Mouse (Mus musculus) liver, embryonic 13.5 days (tissue): ENCODE measurements around the gene Pex26. TPM values are rescaled to one million over a fixed set of nuclear protein-coding genes. Genes with fewer than 3 reads are reported as not detected.

Source experiments
- ATAC-seq: fragments of 200-750 bp; cut with Nextera tagmentation; 2 replicates; pipeline ENCODE4 v1.8.0; 2017; ENCODE audit warnings: low read depth, mild to moderate bottlenecking, moderate number of reproducible peaks, moderate library complexity
- DNase-seq: peaks from one replicate; pipeline ENCODE4 v3.0.0; 2022
- H3K27ac ChIP-seq: fragments of 300-500 bp; sonication (generic); 2 replicates; pipeline ENCODE4 v1.5.1; 2015; ENCODE audit warnings: moderate library complexity, mild to moderate bottlenecking, inconsistent platforms
- H3K27me3 ChIP-seq: fragments of 300-500 bp; sonication (generic); 2 replicates; pipeline ENCODE4 v1.6.1; 2015; ENCODE audit warnings: mild to moderate bottlenecking, inconsistent platforms
- H3K36me3 ChIP-seq: fragments of 300-500 bp; sonication (generic); 2 replicates; pipeline ENCODE4 v1.6.1; 2015; ENCODE audit warnings: mild to moderate bottlenecking, inconsistent platforms
- H3K4me1 ChIP-seq: fragments of 300-500 bp; sonication (generic); replicated peaks from 2 replicates; pipeline ENCODE4 v1.6.1; 2015; ENCODE audit warnings: inconsistent platforms
- H3K4me2 ChIP-seq: fragments of 300-500 bp; sonication (generic); 2 replicates; pipeline ENCODE4 v1.6.1; 2015; ENCODE audit warnings: inconsistent platforms, mild to moderate bottlenecking, moderate library complexity
- H3K4me3 ChIP-seq: fragments of 300-500 bp; sonication (generic); replicated peaks from 2 replicates; pipeline ENCODE4 v1.5.1; 2015; ENCODE audit warnings: mild to moderate bottlenecking, inconsistent platforms
- H3K9ac ChIP-seq: fragments of 300-500 bp; sonication (generic); 2 replicates; pipeline ENCODE4 v1.6.1; 2015; ENCODE audit warnings: mild to moderate bottlenecking, inconsistent platforms
- H3K9me3 ChIP-seq: fragments of 300-500 bp; sonication (generic); replicated peaks from 2 replicates; pipeline ENCODE4 v1.6.1; 2016; ENCODE audit warnings: inconsistent platforms
- WGBS: fragments of 180-500 bp; shearing (Covaris S2); methylation state at CpG from one replicate; pipeline ENCODE4 v1.1.7; 2015; ENCODE audit not compliant: insufficient replicate concordance; 5-methylcytosine and 5-hydroxymethylcytosine counted together
- polyA plus RNA-seq: library from polyadenylated mRNA; unstranded; fragments of >200 nt; fragmentation: Nextera tagmentation; extraction: Ambion mirVana; gene quantifications from 2 replicates; pipeline ENCODE4 v1.2.1, GENCODE M21; 2015

Gene Pex26
- polyA plus RNA-seq, 1 experiment from 2014 or later = 2.9 TPM

DNA sequence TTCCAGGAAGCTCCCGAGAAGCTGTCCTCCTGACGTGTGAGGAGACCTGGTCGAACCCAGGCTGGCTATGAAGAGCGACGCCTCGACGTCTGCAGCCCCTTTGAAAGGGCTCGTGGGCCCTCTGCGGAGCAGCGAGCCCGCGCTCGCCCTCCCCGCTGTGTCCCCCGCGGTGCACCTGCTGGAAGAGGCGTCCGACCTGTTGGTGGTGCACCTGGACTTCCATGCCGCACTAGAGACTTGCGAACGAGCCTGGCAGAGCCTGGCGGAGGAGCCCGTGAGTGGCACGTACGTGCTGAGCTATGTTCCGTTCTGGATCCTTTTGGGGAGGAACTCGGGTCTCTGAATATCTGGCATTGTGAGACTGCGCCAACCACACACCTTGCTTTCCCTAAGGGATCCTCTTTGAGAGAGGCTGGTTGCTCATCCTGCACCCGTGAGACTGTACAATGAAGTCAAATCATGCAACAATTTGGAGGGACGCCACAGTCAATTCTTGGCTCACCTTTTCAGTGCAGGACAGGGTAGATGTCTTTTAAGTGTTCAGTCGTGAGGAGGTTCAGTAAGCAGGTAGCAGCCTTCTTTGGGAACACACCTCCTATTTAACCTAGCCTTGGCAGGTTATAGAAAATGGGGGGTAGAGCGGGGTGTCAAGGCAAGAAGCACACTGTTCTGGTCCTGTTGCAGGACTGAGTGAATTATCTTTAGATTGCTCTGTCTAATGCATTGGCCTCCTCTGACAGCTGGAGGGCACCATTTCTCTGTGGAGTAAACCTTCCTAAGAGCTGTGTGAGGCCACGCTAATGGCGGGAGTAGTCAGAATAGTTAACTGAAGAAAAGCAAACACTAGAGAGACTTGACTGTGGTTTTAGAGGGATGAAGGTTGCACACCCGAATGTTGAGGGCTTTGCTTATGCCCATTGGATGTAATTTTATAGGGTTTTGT is 1.0 kb downstream of the Pex26 start:
- H3K36me3 ChIP-seq = peaks cover 16% of the 10 kb centered on the region; the same call in 1 of the 2 replicates
- H3K27ac ChIP-seq = peak overlapping the region; percentile 35; the same call in 1 of the 2 replicates
- peak overlapping the region; percentile 98 for H3K4me2 ChIP-seq
- peak overlapping the region; percentile 79 for H3K9ac ChIP-seq
- no peaks in the 10 kb centered on the region for H3K27me3 ChIP-seq
- under 1% methylated on average over 35 of the region's 35 CpGs for WGBS
- peak; percentile 78 for ATAC-seq
- peaks cover 27% of the 10 kb centered on the region for H3K4me1 ChIP-seq
- peak; percentile 60 for DNase-seq
- H3K4me3 ChIP-seq = peak overlapping the region; percentile 76
- H3K9me3 ChIP-seq = no peaks in the 10 kb centered on the region

DNA sequence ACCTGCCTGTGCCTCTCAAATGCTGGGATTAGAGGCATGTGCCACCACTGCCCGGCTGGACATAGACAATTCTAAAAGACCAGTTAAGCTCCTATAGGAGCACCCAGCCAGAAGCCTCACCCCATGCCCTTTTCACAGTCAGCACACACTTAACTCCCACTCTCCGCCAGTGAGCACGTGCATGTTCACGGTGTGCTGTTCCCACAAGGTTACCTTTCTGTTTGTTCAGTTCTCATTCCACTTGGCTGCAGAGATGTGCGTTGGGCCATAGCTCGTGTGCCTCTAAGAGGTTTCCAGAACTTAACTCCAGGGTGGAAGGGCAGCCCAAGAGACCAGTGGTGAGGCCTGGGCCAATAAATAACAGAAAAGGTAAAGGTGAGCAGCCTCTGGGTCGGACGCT is 1.8 kb downstream of the Pex26 start:
- H3K9ac ChIP-seq = peak overlapping the region; percentile 44; the same call in 1 of the 2 replicates
- ATAC-seq (no peak), DNase-seq (no peak)
- peak overlapping the region; percentile 98 for H3K4me2 ChIP-seq
- no peak overlapping the region for H3K27ac ChIP-seq
- 65% methylated on average over 8 of the region's 8 CpGs for WGBS
- no peaks in the 10 kb centered on the region for H3K9me3 ChIP-seq
- H3K36me3 ChIP-seq = peaks cover 24% of the 10 kb centered on the region
- peak overlapping the region; percentile 76 for H3K4me3 ChIP-seq
- no peaks in the 10 kb centered on the region for H3K27me3 ChIP-seq
- peaks cover 27% of the 10 kb centered on the region for H3K4me1 ChIP-seq

DNA sequence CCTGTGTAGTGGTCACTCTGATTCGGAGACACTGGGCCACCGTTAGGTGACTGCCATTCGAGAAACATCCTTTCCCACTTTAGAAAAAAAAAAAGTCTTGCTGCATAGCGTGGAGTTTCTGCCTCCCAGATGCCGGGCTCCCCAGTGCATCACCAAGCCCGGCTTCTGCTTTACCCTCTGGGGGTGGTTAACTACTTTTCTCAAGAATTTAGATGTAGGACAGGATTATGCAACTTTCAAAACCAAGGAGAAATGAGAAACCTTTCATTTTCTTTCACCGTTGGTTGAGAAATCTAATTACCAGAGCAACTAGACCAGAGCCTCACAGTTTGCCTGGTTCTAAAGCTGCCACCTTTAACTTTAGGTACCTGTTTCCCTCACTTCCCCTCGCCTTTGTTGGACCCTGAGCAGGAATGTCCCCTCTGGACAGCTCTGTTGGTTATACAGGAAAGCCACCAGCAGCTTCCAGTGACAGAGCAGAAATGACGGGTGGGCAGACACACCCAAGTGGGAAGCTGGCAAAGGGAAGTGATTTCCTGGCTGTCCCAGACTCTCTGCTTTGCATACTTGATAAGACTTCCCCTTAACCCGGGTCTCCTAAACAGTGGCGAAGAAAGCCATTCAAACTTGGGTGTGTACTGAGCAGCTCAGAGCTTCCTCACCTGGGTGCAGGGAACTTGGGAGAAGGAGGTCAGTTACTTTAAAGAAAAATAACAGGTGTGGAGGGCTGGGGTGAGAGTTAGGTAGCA is 8.0 kb downstream of the Pex26 start:
- peak; percentile 10; the same call in 1 of the 2 replicates for ATAC-seq
- Histone ChIP-seq H3K27ac (no peak overlapping the region), H3K9ac (no peak overlapping the region), H3K4me3 (no peak overlapping the region), H3K4me1 (no peaks in the 10 kb centered on the region), H3K4me2 (no peak overlapping the region), H3K9me3 (no peaks in the 10 kb centered on the region), H3K27me3 (no peaks in the 10 kb centered on the region), H3K36me3 (peaks cover 43% of the 10 kb centered on the region)
- 47% methylated on average over 11 of the region's 11 CpGs for WGBS
- no peak for DNase-seq

DNA sequence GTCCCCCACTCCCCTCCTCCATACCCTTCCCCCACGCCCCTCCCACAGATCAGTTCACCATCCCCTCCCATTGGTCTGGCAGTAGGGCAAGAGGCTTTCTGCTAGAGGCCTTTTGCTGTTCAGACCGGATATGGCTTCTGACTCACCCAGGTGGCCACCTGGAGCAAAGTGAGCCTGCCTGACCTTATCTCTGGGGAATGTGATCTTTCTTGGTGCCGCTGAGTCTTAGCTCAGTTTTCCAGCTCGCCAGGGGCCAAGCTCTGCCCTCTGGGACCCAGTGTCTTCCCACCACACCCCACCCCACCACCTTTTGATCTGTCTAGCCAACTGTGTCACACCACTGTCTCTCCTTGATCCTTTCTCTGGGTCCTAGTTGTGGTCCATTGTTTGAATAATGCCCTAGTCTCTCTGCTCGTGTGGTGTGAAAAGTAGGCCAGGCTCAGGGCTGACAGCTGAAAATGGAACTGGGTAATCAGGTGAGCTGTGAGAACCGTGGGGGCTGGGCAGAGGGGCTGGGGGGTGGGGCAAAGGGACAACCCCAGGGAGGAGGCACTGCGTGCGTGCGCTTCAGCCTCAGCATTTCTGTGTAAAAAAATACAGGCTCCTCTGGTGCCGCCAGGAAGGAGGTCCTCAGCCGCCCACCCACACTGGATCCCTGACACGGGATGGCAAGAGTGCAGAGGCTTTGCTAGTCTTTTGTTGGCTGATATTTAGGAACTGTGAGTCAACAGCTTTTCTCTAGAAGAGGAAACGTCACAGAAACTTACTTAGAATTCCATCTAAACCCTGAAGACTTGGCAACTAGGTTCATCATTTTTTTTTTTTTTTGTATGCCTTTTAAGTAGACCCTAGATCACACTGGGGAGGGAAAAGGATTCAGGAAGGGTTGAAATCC is 10.8 kb downstream of the Pex26 start:
- no peak overlapping the region for H3K4me3 ChIP-seq
- H3K4me2 ChIP-seq = no peak overlapping the region
- ATAC-seq = 0 out of 2 replicates have a peak, but pooled peaks have one; percentile 18
- DNase-seq = no peak
- no peaks in the 10 kb centered on the region for H3K27me3 ChIP-seq
- peaks cover 5% of the 10 kb centered on the region; the same call in 1 of the 2 replicates for H3K4me1 ChIP-seq
- no peak overlapping the region for H3K27ac ChIP-seq
- H3K9ac ChIP-seq = no peak overlapping the region
- 68% methylated on average over 13 of the region's 13 CpGs for WGBS
- peaks cover 28% of the 10 kb centered on the region for H3K36me3 ChIP-seq
- H3K9me3 ChIP-seq = no peaks in the 10 kb centered on the region

DNA sequence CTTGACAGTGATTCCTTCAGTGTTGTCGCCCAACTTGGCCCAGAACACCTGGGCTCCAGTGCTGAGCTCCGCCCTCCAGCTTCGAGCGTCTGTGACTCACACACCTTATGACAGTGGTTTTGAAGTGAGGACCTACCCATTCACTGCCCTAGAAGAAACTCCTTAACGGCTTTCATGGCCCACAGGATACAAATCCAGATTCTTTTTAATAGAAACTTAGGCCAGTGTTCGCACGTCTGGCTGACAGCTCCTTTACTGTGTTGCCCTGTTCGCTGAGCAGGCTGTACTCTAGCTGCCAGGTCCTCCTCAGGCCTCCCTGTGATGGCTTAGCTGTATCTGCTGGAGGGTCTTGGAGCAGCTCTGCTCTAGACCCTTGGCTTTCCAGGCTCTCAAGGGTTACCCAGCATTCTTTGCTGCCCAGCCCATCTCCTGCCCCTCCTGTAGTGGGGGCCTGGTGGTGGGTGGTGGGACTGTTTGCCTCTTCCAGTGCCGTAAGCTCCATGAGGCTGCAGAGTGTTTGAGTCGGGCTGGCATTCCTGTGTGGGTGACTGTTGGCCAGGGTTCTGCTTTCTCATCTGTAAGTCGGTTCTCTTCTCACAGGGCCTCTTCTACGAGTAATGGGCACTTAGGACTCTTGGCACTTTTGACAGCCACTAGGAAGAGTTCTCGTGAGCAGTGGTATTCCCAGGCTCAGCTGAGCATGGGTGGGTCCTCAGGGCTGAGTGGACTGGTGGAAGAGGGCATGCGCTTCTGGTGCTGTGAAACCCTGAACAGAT is 11.7 kb downstream of the Pex26 start:
- no peak for DNase-seq
- ATAC-seq = no peak
- no peak overlapping the region for H3K4me2 ChIP-seq
- WGBS = 80% methylated on average over 14 of the region's 14 CpGs
- no peaks in the 10 kb centered on the region for H3K9me3 ChIP-seq
- H3K4me3 ChIP-seq = no peak overlapping the region
- H3K4me1 ChIP-seq = peaks cover 5% of the 10 kb centered on the region; the same call in 1 of the 2 replicates
- peaks cover 20% of the 10 kb centered on the region for H3K36me3 ChIP-seq
- no peaks in the 10 kb centered on the region for H3K27me3 ChIP-seq
- H3K27ac ChIP-seq = no peak overlapping the region
- no peak overlapping the region for H3K9ac ChIP-seq

DNA sequence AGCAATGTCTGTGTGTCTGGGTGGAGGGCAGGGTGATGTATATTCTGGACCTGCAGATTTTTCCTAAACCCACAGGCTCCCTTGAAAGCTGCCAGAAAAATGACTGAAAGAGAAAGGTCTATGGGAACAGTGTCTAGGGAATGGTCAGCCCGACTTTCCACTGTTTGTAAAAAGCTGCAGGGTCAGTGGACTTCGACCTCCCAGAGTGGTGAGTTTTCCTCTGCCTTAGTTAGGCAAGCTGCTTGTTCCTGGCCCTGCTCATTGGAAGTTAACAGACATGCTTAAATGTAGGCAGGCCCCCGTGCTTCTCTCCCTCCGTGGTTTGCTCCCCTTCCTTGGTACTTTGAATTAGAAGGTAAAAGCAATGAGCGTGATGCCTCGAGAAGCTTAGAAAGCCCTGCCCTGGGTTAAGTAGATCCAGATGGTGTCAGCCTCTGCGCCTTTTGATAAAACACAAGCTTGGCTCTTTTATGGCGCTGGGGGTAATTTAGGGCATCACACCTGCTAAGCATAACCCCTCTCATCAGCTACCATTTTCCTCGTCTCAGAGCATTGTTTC is 14.4 kb downstream of the Pex26 start:
- DNase-seq (no peak), ATAC-seq (peak; percentile 45; the same call in 1 of the 2 replicates)
- Histone ChIP-seq H3K4me2 (no peak overlapping the region), H3K4me1 (peaks cover 5% of the 10 kb centered on the region; the same call in 1 of the 2 replicates), H3K4me3 (no peak overlapping the region), H3K36me3 (peaks cover 18% of the 10 kb centered on the region), H3K27ac (peak overlapping the region; percentile 72), H3K27me3 (no peaks in the 10 kb centered on the region), H3K9ac (no peak overlapping the region), H3K9me3 (no peaks in the 10 kb centered on the region)
- 56% methylated on average over 9 of the region's 9 CpGs for WGBS

DNA sequence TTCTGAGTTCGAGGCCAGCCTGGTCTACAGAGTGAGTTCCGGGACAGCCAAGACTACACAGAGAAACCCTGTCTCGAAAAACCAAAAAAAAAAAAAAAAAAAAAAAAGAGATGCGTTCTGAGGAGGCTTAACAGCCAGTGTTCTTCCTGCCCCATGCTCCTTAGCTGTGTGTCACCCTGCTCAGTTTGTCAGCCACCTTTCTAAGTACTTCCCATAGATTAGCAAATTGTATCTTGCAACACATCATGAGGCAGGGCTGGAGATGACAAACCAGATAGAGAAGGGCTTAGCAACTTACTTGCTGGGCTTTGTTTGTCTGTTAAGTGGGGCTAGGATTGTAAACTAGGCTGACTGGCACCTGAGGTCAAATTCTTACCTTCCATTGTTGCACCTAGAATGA is 17.0 kb downstream of the Pex26 start:
- peaks cover 5% of the 10 kb centered on the region; the same call in 1 of the 2 replicates for H3K4me1 ChIP-seq
- H3K36me3 ChIP-seq = peaks cover 4% of the 10 kb centered on the region; the same call in 1 of the 2 replicates
- no peak overlapping the region for H3K4me2 ChIP-seq
- DNase-seq (no peak), ATAC-seq (no peak)
- no peak overlapping the region for H3K4me3 ChIP-seq
- no peaks in the 10 kb centered on the region for H3K27me3 ChIP-seq
- H3K27ac ChIP-seq = no peak overlapping the region
- no peaks in the 10 kb centered on the region for H3K9me3 ChIP-seq
- 62% methylated on average over 4 of the region's 4 CpGs for WGBS
- H3K9ac ChIP-seq = no peak overlapping the region

DNA sequence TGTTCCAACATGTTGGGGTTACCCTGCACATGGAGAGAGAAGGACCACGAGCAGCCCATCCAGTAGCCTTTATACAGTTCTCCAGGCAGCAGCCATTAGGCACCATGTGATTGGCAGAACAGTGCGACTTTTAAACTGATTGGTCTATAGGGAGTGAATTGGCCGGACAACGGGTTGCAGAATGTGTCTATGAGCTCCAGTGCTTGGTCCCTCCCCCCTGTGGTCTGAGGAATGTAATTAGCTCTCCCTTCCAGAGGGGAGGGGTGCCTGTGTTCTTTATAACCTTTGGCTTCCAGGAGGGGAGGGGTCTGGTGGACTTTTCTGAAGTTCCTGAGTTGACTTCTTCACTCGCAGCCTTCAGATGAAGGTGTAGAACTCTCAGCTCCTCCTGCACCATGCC is 18.6 kb downstream of the Pex26 start:
- H3K4me2 ChIP-seq = no peak overlapping the region
- DNase-seq (no peak), ATAC-seq (no peak)
- H3K4me1 ChIP-seq = peaks cover under 1% of the 10 kb centered on the region; the same call in 1 of the 2 replicates
- H3K27ac ChIP-seq = no peak overlapping the region
- no peaks in the 10 kb centered on the region for H3K27me3 ChIP-seq
- WGBS = 82% methylated on average over 5 of the region's 5 CpGs
- H3K36me3 ChIP-seq = no peaks in the 10 kb centered on the region
- H3K9ac ChIP-seq = no peak overlapping the region
- H3K9me3 ChIP-seq = no peaks in the 10 kb centered on the region
- H3K4me3 ChIP-seq = no peak overlapping the region

DNA sequence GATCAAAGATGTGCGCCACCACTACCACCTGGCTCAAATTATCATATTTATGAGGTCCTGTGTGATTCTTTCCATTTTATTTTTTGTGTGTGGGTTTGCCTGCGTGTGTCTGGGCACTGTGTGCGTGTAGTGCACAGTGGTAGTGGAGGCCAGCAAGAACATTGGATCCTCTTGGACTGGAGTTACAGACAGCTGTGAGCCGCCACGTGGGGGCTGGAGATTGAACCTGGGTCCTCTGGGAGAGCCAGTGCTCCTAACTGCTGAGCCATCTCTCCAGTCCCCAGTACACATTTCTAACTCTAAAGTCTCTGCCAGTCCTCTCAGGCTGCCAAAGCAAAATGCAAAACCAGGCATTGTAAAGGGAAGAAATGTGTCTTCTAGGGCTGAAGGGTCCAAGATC is 23.0 kb downstream of the Pex26 start:
- no peak overlapping the region for H3K4me3 ChIP-seq
- H3K27ac ChIP-seq = no peak overlapping the region
- H3K4me2 ChIP-seq = no peak overlapping the region
- ATAC-seq = no peak
- H3K9ac ChIP-seq = no peak overlapping the region
- H3K36me3 ChIP-seq = no peaks in the 10 kb centered on the region
- no peaks in the 10 kb centered on the region for H3K9me3 ChIP-seq
- DNase-seq = no peak
- 75% methylated on average over 5 of the region's 5 CpGs for WGBS
- peaks cover 25% of the 10 kb centered on the region for H3K27me3 ChIP-seq
- peaks cover 12% of the 10 kb centered on the region for H3K4me1 ChIP-seq

DNA sequence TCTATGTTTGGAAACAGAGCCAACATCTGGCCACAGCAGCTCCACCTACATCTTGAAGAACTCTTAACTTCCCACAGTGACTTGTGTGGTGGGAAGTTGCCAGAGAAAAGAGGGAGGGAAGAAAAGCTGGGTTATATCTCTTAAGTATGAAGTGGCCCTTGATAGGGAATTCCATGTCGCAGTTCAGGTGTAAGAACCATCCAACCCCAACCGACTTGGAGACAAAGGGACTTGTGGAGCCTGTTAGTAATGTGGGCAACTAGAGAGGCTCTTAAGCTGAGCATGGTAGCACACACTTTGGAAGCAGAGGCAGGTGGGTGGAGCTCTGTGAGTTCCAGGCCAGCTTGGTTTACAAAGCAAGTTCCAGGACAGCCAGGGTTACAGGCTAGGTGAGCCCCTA is 26.1 kb downstream of the Pex26 start:
- WGBS = 68% methylated on average over 2 of the region's 2 CpGs
- DNase-seq (no peak), ATAC-seq (no peak)
- Histone ChIP-seq H3K27ac (no peak overlapping the region), H3K4me1 (peaks cover 22% of the 10 kb centered on the region), H3K9me3 (no peaks in the 10 kb centered on the region), H3K27me3 (peaks cover 37% of the 10 kb centered on the region), H3K4me2 (no peak overlapping the region), H3K9ac (no peak overlapping the region), H3K4me3 (no peak overlapping the region), H3K36me3 (no peaks in the 10 kb centered on the region)
